Mouse (Mus musculus) heart, postnatal 14 days (tissue): ENCODE measurements around the gene Svop. TPM values are rescaled to one million over a fixed set of nuclear protein-coding genes. Genes with fewer than 3 reads are reported as not detected.

Source experiments
- DNase-seq, 2 experiments: peaks; one replicate each; pipeline ENCODE4 v3.0.0; 2021 to 2022
- intact Hi-C: fragments of 180-260 bp; cut with DNase I; formaldehyde crosslinking; loops from one replicate; pipeline ENCODE4 v1.15.1; 2025
- total RNA-seq, 2 experiments: library from RNA; stranded (reverse); gene quantifications; 2 replicates each; pipeline ENCODE4 v1.2.3; 2021

Svop gene
- total RNA-seq, 2 experiments from 2014 or later, result 0.19 TPM; not detected in 1

DNA sequence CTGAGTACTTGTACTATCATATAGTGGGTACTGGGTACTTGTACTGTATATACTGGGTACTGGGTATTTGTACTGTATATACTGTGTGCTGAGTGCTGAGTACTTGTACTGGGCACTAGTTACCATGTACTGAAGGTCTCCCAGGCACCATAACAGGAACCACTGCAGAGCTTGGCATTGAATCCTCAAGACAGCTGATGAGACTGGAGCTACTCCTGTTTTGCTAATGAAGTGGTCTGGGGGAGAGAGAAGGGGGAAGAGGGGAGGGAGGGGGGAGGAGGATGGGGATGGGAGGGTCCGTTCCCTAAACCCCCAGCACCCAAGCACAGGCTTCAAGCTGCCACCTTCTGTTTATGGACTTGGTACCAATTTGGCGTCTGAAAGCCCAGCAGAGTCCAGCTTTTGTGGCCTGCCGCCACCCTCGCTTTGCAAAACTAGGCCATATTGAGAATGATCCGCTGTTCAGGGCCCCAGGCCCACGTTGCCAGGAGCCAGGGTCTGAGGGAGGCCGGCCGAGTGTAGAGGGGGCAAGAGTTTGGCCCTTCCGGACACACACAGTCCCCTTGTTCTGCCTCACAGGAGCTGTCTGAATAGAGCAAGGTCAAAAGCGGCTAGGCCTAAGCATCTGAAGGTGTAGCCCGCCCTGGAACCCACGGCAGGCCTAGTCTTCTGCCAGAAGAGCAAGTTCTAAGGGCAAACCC lies 83.5 kb downstream of the Svop start:
- intact Hi-C loops, result no loop called here
- no peak for DNase-seq

- no peak for DNase-seq
- intact Hi-C loops, result no loop called here
These were observed 84.4 kb downstream of the Svop start for GRCm38 (mm10) chr5:114006974-114007373.

DNA sequence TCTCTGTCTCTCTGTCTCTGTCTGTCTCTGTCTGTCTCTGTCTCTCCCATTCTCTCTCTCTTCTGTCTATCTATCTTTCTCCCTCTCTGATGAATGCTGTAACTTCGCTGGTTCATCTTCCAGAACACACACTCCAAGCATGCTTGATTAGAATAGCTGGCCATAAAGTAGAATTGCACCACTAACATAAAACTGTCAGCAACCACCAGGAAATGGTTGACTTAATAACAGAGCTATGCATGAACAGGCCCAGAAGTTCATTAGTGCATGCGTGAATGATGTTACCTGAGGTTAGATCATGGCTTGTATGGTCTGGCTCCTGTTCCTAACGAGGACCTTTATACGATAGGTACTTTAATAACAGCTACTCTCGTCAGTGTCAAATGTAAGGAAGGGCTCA lies 86.3 kb downstream of the Svop start:
- DNase-seq, result no peak
- intact Hi-C loops, result no loop called here

DNA sequence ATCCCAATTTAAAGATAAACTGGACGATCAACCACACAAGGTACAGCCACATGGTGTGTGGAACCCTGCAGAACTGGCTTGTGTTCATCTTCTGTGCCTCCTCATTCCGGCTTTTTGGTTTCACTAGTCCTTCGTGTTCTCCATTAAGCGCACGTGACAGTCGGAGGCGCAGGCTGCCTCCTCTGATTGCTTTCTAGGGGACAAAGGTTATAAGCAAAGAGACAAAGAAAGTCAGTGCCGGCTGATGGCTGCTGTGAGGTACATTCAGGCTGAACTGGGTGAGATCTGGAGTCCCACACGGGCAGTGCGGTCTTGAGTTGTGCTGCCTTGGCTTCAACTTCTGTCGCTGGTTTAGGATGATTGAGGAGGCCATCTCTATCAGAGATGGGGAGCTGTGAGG lies 86.8 kb downstream of the Svop start:
- intact Hi-C loops, result no loop called here
- no peak for DNase-seq

DNA sequence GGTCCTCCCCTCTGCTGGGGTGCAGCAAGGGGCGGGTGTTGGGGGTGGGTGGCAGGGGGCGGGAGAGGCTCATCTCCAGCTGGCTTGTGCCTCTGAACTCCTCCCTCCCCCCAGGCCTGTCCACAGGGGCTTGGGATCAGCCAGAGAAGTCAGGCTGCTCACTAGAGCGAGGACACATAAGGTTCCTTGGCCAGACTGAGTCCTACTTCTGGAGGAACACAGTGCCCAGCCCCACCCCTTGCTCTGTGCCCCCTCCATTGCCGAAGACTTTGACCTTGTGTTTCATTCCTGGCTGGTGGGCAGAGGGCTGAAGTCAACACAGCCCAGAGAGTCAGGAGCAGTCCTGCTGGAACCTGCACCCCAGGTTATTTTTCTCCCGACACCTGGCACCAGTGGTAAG lies 87.8 kb downstream of the Svop start, which contains the start of gene Dao:
TSS of gene Dao (plus strand) at position 162 of the 400 bp plus-strand sequence.
- intact Hi-C loops, result no loop called here

GRCm38 (mm10) chr5:113999382-113999781 lies 92.0 kb downstream of the Svop start:
- DNase-seq, result no peak
- intact Hi-C loops, result no loop called here

More for the DNA sequence above, 87.8 kb downstream of the Svop start, which contains the start of gene Dao:
- no peak for DNase-seq

GRCm38 (mm10) chr5:113996458-113996857 lies 94.9 kb downstream of the Svop start:
- intact Hi-C loops, result no loop called here

DNA sequence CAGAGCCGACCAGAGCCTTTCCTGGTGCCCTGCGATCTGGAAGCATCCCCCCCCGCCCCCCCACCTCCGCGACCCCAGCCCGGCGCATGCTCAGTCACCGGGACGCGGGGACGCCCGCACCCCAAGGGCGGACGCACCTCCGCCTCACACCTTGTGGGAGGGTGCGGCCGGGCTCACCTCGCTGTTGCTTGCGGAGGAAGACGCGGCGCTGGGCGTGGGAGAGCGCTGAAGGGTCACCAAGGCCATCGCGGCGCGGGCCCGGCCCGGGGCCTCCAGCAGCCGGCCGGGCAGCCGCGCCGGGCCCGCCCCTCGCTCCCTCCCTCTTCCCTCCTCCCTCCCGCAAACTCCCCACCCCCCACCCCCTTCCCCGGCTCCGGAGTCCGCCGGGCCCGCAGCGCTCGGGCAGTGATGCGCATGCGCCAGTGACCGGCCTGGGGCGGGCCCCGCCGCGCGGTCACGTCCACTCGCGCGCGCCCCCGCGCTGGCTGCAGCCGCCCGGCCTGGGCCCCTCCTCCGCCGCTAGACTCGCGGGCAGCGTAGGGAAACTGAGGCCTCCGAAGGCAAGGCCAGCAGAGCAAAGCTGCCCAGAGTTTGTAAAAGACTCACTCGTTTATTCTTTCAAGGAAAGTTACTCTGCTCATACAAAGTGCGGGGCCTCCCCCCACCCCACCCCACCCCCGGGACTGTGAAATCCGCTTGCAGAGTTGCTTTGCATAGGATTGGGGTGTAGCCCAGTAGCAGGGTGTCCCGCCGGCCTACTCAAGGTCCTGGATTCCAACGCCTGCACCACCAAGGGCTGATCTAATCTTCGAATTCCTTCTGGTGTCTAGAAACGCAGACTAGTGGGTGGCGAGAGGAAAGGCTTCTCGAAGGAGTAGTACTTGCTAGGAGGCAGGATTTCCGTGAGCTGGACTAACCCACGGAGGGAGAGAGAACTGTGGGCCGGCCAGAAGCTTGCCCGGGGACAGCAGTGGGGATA lies 97.6 kb downstream of the Svop start, which contains the start of gene Ssh1:
TSS of gene Ssh1 (minus strand) at position 408 of the 979 bp plus-strand sequence.
- intact Hi-C loops, result loop anchor here (2.0 kb wide), 1 partner anchor 35 kb away; no protein-coding TSS in a partner anchor
- peak; percentile 96 to 98 for DNase-seq

More at GRCm38 (mm10) chr5:113996458-113996857, 94.9 kb downstream of the Svop start:
- no peak for DNase-seq

DNA sequence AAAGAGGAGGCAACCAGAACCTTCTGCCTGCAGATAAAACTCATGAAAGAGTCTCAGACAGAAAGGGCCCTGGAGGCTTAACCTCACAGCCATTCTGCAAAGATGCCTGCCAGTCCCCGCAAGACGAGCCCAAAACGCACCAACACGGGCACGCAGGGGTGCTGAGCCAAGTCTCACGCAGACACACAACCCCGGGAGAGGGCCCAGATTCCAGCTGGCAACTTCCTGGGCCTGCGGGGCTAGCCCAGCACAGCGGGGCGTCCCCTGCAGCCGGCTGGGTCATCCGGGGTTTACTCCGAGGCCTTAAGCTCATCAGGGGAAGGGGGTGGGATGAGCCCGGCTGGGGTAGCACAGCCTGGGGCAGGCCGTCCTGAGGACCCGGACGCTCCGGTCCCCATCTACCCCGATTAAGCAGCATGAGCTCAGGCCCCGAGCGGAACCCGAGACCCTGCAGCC lies 98.3 kb downstream of the Svop start:
- DNase-seq, result peak; percentile 55 to 66
- intact Hi-C loops, result loop anchor here (2.0 kb wide), 1 partner anchor 34 kb away; no protein-coding TSS in a partner anchor

- DNase-seq, result peak; percentile 47 to 49
- intact Hi-C loops, result loop anchor here (2.0 kb wide), 1 partner anchor 34 kb away; no protein-coding TSS in a partner anchor
These were observed 99.0 kb downstream of the Svop start for GRCm38 (mm10) chr5:113992339-113992831.

- intact Hi-C loops, result no loop called here
- no peak for DNase-seq
These were observed 100.2 kb downstream of the Svop start for GRCm38 (mm10) chr5:113991141-113991540.

DNA sequence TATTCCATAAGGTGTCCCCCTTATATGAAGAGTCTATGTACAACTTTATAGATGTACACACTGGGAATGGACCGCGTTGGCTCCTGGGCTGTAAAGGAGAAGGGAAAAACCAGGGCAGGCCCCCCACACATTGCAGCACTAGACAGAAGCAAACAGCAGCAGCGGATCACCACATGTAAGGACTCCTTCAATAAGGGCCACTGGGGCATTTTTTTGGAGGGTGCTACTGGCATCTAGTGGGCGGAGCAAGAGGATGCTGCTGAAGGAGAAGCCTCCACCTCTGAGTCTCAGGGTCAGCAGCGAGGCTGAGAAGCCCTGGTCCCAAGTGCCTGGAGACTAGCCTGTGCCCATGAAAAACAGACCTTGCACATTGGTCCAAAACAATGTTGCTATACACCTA lies 100.8 kb downstream of the Svop start:
- intact Hi-C loops, result no loop called here
- no peak for DNase-seq

DNA sequence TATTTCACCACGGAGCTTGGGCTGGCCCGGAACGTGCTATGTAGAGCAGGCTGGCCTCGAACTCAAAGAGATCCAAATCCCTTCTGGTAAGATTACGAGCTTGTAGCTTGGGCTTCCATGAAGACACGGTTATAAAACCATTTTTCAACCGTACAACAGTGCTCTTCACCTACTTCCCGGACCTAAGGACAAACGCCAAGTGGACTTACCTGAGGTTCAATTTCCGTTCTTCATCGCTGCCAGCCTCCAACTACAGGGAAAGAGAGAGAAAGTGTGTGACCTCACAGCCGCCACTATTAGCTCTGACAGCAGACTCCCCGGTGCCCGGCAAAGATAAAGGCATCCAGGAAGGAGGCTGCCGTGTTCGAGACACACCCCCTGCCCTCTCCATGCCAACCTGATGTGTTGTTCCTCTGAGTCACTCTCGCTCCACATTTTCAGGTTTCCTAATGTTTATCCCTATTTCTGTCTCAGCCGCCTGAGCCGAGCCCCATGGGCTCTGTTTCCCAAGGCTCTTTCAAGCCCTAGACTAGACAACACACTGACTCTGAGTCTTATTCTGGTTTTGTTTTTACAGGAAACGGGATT lies 101.8 kb downstream of the Svop start:
- intact Hi-C loops, result no loop called here
- no peak for DNase-seq

DNA sequence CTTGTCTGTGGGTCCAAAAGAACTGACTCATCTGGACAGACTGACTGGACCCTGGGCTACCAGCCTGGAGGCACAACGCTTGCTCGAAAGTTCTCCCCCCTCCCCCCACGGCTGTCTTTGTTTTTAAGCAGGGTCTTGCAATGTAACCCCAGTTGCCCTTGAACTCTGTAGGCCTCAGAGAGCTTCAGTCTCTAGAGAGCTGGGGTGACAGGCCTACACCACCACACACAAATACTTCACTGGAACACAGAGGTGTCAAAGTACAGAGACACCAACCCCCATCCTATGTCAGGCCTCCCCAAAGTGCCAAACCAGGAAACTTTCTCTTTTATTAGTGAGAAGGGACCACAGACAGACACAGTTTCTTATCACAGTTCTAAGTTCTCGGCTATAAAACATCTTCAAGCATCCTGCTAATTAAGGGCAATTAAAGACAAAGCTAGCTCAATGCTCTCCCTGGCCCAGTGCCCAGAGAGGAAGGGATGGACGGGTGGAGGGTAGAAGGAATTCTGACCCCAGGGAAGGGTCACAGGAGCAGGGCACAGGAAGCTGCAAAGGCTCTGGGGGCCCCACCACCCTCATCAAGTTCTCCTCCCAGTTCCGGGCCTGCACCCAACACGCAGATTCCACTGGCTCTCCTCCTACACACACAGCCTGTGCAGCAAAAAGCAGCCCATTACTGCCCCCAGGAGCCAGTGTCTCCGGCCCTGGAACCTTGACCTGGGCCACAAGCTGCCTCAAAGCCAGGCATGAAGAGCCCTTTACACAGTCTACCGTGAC lies 105.0 kb downstream of the Svop start:
- intact Hi-C loops, result no loop called here

GRCm38 (mm10) chr5:113985737-113986136 lies 105.6 kb downstream of the Svop start:
- intact Hi-C loops, result no loop called here
- no peak for DNase-seq

More for the DNA sequence above, 105.0 kb downstream of the Svop start:
- DNase-seq, result peak; percentile 74 to 78

- no peak for DNase-seq
- intact Hi-C loops, result no loop called here
These were observed 107.2 kb downstream of the Svop start for GRCm38 (mm10) chr5:113984025-113984740.

DNA sequence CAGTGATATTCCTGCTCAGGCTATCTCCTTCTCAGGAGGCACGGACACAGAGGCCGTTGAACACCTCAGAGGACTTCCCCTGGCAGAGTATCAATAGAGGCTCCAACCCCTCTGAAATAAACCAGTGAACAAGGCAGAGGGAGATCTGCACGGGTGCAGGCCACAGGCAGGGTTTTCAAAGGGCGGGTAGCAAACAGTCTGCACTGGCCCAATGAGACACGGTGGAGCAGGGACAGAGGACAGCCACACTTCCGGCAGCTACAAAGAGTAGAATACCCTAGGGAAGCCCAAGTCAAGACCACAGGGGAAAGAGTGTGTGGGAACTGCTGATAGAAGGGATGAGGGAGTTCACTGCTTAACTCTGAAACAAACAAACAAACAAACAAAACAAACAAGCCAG lies 107.8 kb downstream of the Svop start:
- intact Hi-C loops, result no loop called here
- DNase-seq, result no peak

GRCm38 (mm10) chr5:113981843-113982242 lies 109.5 kb downstream of the Svop start:
- intact Hi-C loops, result no loop called here
- DNase-seq, result no peak

- no peak for DNase-seq
- intact Hi-C loops, result no loop called here
These were observed 110.2 kb downstream of the Svop start for GRCm38 (mm10) chr5:113981171-113981570.
